Mouse (Mus musculus): ENCODE results near the gene Ccdc177.

The Ccdc177 gene

DNA sequence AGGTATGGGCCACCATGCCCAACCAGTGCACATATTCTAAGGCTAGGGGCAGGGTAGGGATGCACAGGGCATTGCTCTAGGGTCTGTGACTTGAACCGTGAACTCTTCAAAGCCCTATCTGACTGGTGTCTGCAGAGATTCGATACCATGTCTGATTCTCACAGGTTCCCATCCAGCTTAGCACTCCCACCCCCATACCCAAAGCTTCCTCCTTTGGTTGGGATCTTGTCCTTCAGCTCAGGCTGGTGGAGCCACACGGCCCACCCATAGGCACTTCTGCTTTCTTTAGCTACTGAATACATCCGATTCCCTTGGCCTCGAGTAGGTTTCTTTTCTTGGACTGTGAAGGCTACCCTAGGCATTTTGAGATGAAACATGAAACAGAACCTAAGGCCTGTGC lies 24.5 kb upstream of the Ccdc177 start:
- no peak for DNase-seq (ENCODE audit: low spot score in 2 of 2)

GRCm38 (mm10) chr12:80783889-80784288 lies 23.4 kb upstream of the Ccdc177 start:
- no peak for DNase-seq (ENCODE audit: low spot score in 2 of 2)

GRCm38 (mm10) chr12:80782892-80783291 lies 22.4 kb upstream of the Ccdc177 start:
- no peak for DNase-seq (ENCODE audit: low spot score in 2 of 2)

DNA sequence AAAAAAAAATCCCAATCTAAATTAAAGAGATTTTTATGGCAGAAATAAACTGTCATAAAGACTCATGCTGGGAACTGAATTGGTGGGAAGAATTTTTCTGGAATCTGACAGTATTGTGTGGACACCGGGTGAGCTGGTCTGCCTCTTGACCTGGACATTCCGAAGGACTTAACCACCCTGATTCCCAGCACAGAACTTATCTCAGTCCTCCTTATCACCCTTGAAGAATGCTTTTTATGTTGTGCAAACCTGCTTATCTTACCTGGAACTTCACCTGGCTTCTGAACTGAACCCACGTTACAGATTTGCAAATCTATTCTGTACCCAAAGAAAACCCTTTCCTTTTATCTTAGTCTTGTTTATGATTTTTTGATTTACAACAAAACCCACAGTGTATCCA lies 21.7 kb upstream of the Ccdc177 start:
- DNase-seq (ENCODE audit: low spot score in 2 of 2), result no peak

DNA sequence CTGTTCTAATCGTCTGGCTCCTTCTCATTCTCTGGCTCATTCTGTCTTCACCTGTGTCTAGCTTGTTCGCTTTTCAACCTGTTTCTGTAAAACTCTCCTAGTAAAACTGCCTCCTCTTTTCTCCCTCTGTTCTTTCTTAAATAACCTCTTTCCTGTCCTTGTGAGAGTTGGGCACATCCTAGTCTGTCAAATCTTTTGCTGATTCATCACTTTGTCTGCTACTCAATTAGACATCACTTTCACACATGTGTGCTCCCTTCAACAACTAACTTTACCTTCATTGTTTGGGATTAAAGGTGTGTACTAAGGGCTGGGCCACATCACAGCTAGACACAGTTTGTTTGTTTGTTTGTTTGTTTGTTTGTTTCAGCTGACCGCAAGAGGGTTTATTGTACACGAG lies 19.3 kb upstream of the Ccdc177 start:
- no peak for DNase-seq (ENCODE audit: low spot score in 2 of 2)

- DNase-seq (ENCODE audit: low spot score in 2 of 2), result peak; percentile 51 to 63
These were observed 17.9 kb upstream of the Ccdc177 start for GRCm38 (mm10) chr12:80778188-80778936.

DNA sequence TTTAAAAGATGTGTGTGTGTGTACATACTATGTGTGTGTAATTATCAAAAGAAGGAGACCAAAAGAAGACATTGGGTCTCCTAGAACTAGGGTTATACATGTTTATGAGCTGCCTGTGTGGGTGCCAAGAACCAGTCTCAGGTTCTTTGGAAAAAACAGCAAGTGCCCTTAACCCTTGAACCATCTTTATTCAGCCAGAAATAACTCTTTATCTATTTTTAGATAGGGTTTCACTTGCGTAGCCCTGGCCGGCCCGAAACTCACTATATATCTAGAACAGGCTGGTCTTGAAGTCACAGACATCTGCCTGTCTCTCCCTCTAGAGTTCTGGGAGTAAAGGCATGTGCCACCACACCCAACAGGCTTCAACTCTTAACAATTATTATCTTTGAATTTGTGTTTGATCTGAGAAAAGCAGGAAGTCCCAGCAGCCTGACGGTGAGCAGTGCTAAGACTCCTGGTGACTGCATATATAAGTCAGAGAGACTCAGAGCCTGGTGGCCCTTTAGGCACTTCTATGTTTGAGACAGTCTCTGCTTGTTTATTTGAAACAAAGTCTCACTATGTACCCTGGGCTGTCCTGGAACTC lies 15.7 kb upstream of the Ccdc177 start:
- DNase-seq (ENCODE audit: low spot score in 2 of 2), result no peak

DNA sequence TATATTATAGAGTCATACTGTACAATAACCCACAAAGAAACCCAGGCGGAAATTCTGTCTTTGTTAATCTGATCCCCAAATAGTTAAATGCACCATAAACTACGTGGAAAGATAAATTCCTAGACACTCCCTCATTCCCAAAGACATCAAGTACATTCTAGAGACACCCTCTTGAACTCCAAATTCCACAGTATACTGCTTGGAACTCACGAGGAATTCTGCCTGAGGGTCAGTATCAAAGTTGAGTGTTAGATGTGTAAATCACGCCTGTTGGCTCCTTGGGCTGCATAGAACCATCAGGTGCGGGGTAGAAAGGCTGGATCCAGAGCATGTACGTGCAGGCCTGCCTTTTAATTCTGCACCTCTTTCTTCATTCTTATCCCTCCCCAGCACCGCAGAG lies 14.3 kb upstream of the Ccdc177 start:
- DNase-seq (ENCODE audit: low spot score in 2 of 2), result no peak

DNA sequence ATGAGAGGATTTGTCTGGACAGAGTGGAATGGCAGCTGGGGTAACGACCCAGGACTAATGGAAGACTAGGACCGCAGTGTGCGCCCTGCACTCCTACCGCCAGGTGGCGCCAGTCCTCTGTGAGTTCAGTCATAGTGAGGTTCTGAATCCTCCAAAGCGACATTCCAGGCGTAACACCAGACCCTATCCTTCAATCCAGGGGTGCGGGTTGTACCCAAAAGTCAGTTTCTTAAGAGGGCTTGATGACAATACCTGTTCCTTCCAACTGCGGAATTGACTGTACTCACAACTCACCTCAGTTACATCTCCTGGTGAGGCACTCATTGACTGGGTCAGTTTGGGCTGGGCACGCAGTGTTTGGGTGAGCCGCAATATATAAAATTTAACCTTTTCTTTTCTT lies 9.2 kb upstream of the Ccdc177 start:
- peak; percentile 49 to 67 for DNase-seq (ENCODE audit: low spot score in 2 of 2)

GRCm38 (mm10) chr12:80764116-80764515 lies 3.6 kb upstream of the Ccdc177 start:
- DNase-seq (ENCODE audit: low spot score in 2 of 2), result no peak

GRCm38 (mm10) chr12:80762982-80763381 lies 2.5 kb upstream of the Ccdc177 start:
- no peak for DNase-seq (ENCODE audit: low spot score in 2 of 2)

GRCm38 (mm10) chr12:80759713-80760395 lies 633 bp downstream of the Ccdc177 start:
- no peak for DNase-seq (ENCODE audit: low spot score in 2 of 2)

DNA sequence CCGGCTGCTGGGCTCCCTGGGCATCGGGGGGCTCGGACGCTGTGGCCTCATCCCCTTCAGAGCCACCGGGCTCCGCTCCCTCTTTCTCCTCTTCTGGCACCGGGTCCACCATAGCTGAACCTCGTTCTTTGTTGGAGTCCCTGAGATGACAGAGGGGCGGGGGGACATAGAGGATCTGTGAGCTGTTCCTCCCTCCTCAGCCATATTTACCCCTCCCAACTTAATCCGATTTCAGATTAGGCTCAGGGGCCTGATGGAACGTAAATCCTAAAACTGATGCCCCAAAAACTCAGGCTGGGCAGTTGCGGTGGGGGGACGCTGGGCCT lies 1.1 kb downstream of the Ccdc177 start:
- DNase-seq (ENCODE audit: low spot score in 2 of 2), result no peak

- no peak for DNase-seq (ENCODE audit: low spot score in 2 of 2)
These were observed 1.7 kb downstream of the Ccdc177 start for GRCm38 (mm10) chr12:80758559-80759386.

DNA sequence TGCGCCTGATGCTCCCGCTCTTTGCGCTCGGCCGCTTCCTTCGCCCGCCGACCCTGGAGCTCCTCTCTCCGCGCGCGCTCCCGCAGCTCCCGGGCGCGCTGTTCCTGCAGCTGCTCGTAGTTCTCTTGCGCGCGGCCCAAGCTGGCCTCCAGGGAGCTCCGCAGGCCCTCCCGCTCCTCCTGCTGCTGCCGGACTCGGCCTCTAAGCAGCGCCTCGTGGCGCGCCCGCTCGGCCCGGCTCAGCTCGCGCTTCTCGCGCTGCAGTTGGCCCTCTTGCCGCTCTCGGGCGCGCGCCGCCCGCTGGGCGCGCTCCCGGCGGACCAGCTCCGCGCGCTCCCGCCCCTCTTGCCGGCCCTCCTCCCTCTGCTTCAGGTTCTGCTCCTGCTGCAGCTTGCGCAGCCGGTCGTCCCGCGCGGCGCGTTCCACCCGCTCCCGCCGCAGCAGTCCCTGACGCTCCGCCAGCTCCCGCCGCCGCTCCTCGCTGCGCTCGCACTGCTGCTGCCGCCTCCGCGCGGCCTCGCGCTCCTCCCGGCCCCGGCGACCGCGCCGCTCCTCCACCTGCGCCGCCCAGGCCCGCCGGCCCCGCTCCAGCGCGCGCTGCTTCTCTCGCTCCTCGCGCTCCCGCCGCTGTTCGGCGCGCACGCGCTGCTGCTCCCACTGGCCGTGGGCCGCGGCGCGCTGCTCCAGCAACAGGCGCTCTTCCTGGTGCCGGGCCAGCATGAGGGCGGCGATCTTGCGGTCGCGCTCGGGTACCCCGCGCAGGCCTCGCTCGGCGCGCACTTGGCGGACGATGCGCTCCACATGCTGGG lies 2.5 kb downstream of the Ccdc177 start:
- no peak for DNase-seq (ENCODE audit: low spot score in 2 of 2)

DNA sequence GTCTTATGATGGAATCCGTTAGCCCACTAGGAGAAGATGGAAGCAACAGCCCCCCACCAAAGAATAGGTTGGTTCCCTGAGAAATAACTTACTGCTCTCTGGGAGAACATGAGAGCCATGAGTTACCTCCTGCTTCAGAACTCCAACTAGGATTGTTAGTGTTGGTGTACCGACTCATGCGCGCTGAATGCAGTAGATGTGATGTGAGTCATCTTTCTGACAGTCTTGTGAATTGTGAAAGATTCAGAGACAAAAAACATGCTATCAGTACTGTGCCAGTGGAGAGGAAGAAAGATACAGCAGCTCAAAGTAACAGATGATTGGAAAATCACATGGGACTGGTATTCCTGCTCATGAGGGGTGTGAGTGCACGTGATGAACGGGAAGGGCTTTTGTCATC lies 8.9 kb downstream of the Ccdc177 start:
- no peak for DNase-seq (ENCODE audit: low spot score in 2 of 2)

DNA sequence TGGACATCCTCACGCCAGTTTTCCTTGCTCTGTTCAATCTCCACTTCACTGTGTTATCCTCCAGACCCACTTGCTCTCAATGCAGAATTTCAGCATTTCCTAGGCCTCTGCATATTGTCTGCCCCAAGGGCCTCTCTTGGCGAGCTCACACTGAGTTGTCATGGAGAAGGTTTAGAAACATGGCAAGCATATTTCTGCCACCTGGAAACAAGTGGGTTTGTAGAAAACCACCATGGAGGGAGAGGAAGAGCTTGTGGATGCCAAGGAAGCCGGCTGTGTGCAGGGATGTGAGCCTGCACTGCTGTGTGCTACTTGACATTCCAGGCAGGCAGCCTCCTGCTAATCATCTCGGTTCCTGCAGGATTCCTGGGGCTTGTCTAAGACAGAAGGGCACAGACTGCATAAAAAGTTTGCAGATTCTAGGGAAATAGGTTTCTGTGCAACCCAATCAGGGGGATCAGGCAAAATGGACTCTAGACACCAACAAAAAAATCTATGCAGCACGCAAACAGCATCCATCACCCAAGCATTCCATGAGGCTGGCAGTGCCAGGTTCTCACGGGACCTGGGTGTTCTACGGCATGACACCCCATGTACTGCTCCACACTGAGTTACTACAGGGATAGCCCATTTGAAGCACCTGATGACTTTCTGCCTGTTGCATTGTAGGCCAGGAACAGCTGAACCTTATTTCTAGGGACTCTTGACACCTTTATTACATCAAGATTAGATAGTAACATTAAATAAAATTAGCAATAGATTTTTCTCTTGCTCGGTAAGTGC lies 14.3 kb downstream of the Ccdc177 start:
- DNase-seq (ENCODE audit: low spot score in 2 of 2), result no peak

DNA sequence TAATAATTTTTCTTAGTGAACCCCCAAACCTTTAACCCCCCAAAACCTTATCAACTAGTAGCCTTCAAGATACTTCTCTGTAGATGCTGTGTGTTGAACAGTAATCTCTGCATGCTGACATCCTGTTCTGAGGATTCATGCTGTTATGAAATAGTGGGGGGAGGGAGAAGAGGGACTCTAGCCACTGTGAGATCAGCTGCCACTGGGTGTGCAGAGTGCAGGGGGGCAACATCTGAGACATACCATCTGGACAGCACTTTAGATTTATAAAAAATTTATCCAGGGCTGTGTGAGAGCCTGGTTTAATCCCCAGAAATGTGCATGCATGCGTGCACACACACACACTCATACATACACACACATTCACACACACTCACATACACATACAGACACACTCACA lies 15.9 kb downstream of the Ccdc177 start:
- no peak for DNase-seq (ENCODE audit: low spot score in 2 of 2)

- DNase-seq (ENCODE audit: low spot score in 2 of 2), result peak in 1 of 2 experiments; percentile 32
These were observed 21.0 kb downstream of the Ccdc177 start for GRCm38 (mm10) chr12:80739482-80739881.

DNA sequence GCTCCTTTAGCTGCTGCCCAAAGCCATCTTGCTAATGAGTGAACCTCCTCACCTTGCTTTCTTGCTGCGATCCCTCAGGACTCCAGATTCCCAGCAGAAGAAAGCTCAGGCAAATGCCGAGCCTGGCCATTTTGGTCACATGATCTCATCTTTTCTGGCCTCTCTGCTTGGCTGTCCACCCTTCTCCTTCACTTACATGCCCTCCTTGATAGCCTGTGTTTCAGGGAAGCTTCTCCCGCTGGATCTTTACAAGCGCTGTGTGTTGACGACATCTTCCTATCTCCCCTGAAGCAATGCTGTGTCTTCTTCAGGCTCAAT lies 23.2 kb downstream of the Ccdc177 start:
- DNase-seq (ENCODE audit: low spot score in 2 of 2), result no peak

All from spleen, postnatal 14 days (tissue).